Mouse (Mus musculus) urinary bladder, postnatal 14 days (tissue): ENCODE results near the gene Rps21.

Source experiments
- DNase-seq: peaks from one replicate; pipeline ENCODE4 v3.0.0; 2021; ENCODE audit warnings: low spot score

Rps21 gene

DNA sequence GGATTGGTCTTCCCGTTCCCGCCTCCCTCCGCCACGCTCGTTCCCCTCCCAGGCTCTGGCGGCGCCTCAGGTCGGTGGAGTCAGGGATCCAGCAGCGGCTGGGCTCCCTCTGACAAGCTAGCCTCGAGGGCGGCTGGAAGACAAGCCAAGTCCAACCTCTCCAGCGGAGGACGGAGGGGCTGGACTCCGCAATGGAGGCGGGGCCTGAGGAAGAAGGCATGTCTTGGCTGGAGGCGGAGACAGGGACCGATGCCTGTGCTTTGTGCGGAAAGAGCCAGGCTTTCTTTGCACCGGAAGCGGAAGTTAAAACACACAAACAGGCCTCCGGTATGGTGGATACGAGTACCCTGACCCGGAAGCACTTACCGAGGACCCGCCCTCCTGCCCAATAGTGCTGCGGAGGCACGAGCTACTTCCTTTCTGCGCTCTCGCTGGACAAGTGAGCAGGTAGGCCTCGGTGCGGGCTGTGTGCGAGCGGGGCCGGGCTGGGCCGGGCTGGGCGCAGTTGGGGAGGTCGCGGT lies at the start of gene Rps21:
TSS of gene Rps21 (plus strand) at position 377 of the 521 bp plus-strand sequence.
- peak; percentile 98 for DNase-seq

GRCm38 (mm10) chr2:180207840-180208239 lies 49.3 kb upstream of the Rps21 start:
- DNase-seq, result peak; percentile 34

GRCm38 (mm10) chr2:180208976-180209375 lies 48.2 kb upstream of the Rps21 start:
- DNase-seq, result no peak

- no peak for DNase-seq
Measured at GRCm38 (mm10) chr2:180212255-180212654, 44.9 kb upstream of the Rps21 start.

GRCm38 (mm10) chr2:180214352-180214978 lies 42.7 kb upstream of the Rps21 start:
- no peak for DNase-seq

DNA sequence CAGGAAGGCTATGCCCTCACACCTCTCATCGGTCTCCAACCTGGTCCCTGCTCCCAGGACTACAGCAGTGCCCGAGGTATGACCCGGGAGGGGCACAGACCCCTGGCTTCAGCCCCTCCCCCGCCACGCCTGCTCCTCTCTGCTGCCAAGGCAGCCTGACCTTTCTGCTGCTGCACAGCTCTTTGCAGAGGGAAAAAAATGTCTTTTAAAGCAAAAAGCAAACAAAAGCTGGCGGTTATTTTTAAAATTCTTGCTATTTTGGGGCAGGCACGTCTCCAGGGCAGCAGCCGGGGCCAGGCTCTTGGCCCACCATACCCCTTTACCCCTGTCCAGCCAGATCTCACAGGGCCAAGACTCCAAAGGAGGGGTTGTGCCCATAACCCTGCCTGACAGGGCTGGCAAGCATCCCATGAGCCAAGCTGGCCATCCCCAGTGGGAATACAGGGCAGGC lies 42.1 kb upstream of the Rps21 start:
- no peak for DNase-seq

DNA sequence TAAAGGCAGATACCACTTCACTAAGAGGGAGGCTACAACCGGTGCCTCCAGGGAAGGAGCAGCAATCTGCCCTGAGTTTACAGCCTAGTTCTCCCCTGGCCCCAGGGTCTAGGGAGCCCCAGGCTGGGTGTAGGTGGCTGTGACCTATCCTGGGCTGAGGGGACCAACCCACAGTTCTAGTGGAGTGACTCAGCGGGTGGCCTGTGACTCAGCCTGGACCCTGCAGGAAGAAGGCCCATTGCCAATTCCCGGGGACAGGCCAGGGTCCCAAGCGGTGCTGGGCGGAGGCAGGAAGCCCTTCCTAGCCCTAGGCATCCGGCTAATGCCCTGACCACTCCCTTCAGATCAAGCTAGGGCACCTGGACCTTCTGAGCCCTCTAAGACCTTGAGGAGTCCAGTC lies 41.2 kb upstream of the Rps21 start:
- peak; percentile 60 for DNase-seq

DNA sequence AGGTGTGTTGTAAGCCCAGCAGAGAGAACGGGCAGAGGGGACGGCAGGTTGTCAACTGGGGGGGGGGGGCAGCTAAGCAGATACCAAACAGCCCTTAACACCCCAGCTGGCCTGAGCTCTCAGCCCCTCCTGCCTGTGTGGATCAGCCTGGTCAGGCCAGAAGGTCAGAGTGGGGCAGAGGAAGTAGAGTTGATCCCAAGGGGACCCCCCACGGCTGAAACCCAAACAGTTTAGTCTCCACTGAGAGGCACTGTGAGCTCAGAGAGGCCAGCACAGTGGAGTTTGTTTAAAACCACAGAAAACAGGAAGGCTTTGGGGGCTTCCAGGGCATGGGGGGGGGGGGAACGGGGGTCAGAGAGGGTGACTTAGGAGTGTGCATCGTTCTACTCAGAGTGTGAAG lies 40.3 kb upstream of the Rps21 start:
- DNase-seq, result no peak

- DNase-seq, result peak; percentile 70
Measured at GRCm38 (mm10) chr2:180217587-180217986, 39.6 kb upstream of the Rps21 start.

- no peak for DNase-seq
Measured at GRCm38 (mm10) chr2:180218241-180218640, 38.9 kb upstream of the Rps21 start.

GRCm38 (mm10) chr2:180218677-180219076 lies 38.5 kb upstream of the Rps21 start:
- DNase-seq, result no peak

DNA sequence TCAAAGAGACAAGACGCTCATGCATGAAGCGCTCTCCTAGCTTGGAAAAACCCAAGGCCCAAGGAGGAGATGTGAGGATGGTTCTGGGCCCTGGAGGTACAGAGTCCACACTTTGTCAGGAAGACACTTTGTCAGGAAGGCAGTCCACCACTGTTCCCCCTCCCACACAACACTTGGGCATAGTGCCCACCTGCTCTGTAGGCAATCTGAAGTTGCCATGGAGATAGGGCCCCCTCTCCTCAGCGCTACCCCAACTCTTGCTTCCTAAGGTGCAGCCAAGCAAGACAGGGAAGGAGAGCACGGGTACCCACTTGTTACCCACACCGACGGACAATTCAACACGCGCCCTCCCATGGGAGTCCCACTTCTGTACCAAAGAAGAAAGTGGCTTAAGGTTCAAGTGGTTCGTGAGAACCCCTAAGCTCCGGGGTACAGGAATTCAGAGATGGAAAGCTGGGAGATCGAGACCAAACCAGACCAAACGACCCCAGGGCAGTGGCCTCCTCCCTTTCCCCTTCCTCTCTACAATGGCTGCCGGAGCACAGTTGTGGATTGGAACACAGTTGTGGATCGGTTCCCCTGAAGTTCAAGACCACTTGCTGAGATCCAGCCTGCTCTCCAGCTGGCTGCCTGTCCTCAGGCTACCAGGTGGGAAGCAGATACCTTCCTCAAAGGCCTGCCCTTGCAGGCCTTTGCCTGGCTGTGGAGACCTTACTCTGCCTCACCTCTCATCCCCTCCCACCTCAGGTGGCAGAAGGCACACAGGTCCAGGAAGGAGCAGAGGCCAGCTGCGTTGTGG lies 37.8 kb upstream of the Rps21 start:
- no peak for DNase-seq

GRCm38 (mm10) chr2:180220165-180220564 lies 37.0 kb upstream of the Rps21 start:
- DNase-seq, result peak; percentile 50

- DNase-seq, result no peak
Measured at GRCm38 (mm10) chr2:180221051-180221450, 36.1 kb upstream of the Rps21 start.

DNA sequence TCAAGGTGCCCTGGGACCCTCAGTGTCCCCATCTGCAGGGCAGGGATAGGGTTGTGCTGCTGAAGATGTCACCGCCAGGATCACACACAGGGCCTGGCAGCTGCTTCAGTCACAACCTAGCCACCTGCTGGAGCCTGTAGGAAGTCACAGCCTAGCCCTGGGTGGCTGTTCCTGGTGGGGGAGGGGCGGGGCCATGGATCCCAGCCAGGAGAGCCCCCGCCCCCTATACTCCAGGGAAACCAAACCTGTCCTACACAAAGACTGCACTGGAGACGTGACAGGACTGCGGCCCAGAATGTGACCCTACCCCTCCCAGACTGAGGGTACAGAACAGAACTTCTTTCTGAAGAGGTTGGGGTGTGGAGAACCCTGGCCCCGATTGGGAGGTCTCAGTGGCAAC lies 34.9 kb upstream of the Rps21 start:
- peak; percentile 68 for DNase-seq

DNA sequence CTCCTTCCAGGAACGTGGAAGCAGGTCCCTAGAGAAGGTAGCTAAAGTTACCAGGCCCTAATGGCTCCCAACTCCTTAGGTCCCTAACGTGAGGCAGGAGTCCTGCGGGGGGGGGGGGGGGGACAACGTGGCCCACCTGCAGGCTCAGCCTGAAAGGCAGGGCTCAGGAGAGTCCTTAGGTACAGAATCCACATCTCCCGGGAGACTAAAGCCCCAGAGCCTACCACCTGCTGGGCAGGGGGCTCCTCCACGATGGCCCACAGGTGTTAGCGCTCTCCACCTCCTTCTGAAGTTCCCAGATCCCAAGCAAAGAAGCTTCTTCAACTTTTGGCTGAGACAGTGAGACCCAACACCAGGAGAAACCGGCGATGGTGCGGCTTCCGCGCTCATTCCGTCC lies 32.5 kb upstream of the Rps21 start:
- DNase-seq, result no peak

DNA sequence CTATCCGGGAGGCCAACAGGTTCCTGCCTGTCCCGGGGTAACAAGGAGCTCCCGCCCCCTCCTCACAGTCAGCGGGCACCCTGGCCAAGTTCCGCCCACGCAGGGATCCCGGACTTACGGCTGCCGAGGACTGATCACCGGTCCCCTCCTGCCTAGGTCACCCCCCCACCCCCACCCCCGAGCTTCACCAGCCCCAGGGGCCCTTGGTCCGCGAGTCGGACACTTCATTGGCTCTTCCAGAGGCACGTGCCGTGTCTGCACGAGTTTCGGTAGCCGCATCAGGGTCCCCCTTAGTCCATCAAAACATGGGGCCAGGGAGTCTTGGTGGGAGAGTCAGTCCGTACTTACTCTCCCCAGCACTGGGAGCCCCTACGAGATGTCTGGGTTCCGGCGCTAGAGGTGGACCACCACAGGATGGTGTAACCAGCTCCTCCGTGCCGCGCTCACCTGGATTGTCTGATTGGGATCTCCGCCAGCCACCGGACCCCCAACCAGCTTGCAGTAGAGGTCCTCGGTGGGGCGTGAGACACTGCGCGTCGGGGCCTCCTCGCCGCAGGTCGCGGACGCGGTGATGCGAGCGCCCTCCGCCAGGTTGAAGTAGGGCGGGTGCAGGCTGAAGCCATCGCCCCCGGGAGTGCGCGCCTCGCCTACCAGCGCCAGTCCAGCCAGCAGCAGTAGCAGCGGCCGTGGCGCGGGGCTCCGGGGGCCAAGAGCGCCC lies 32.0 kb upstream of the Rps21 start:
- peak; percentile 69 for DNase-seq

DNA sequence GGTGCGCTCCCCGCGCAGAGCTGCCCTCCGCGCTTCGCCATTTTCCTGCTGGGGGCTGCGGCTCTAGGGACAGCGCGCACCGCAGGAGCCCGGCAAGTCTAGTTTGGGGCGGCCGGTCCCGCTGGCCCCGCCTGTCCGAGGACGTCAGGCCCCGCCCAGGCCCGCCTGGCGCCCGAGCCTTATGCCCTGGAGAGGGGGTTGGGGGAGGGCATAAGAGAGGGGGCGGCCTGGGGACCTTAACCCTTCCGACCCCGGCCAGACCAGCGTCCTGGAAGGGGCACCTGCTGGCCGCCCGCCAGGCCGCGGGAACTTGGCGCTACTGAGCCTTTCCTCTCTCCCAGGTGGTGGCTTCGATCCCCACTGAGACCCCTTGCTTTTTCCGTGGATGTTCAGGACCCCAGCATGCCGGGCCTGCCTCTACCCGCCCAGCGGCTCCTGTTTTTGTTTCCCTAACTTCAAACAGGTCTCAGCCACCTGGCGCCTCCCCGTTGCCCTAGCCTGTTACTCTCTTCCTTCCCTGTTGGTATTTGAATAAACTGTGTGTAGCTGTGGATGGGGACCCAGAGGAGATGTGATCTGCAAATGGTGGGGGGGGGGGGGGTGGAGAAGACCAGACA lies 31.3 kb upstream of the Rps21 start, which contains the start of gene Lama5:
TSS of gene Lama5 (minus strand) at position 98 of the 617 bp plus-strand sequence.
- DNase-seq, result peak; percentile 85

- peak; percentile 58 for DNase-seq
Measured at GRCm38 (mm10) chr2:180227262-180228059, 29.7 kb upstream of the Rps21 start.

DNA sequence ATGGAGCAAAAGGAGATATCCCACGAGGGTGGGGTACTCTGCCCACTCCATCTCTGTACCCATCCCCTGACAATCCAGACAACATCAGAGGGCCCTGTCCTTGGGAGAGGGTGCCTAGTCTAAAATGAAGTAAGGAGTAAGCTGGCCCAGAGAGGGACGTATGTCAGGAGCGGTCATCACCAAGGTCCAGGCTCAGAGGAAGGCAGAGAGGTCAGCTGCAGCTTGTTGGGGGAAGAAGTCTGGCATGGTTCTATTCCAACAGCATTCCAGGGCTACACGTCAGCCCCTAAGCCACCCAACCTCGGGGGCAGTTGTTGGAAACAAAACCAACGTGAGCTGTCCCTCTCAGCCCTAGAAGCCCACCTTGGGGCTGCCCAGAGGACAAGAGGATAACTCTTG lies 29.1 kb upstream of the Rps21 start:
- no peak for DNase-seq

DNA sequence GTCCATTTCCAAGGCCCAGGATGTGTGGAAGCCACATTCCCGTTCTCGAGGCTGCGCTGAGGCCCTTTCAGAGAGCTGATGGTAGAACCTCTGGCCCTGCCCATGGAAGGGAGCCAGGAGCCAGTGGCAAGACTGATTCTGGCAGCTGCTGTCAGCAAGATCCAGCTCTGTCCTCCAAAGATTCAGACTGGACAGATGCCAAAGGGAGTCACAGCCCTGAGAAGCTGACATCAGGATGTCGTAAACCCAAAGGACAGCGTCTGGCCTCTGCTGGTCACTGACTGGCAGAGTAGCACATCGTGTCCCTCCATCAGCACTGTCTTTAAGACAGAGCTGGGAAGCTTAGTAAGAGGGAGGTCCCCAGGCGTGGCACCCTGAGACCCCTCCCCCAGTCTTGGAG lies 28.6 kb upstream of the Rps21 start:
- DNase-seq, result no peak
